Mouse (Mus musculus): ENCODE data around the gene Ankzf1.

GRCm38 (mm10) chr1:75168093-75168471 is 23.9 kb upstream of the Ankzf1 start:
- TF ChIP-seq EP300 (IDR thresholded peaks at IDR 0.05; ENCODE audit: low read depth) = no peak
- TF ChIP-seq CTCF (IDR thresholded peaks at IDR 0.05; ENCODE audit: low read depth) = no peak

All from liver, postnatal 0 days (tissue).